Mouse (Mus musculus) E14TG2a.4 (cell line): ENCODE data around the gene Aggf1.
A peak's percentile ranks its signal among the peaks of the same experiment; 100 is the strongest.

ENCODE experiments used
- H3K27me3 ChIP-seq: 2 replicates; pipeline ENCODE4 v1.6.1; 2014; ENCODE audit warnings: low read length, control low read depth; ENCODE audit not compliant: insufficient read depth
- H3K36me3 ChIP-seq: 2 replicates; pipeline ENCODE4 v1.6.1; 2014; ENCODE audit warnings: low read length, control low read depth; ENCODE audit not compliant: insufficient read depth
- H3K4me1 ChIP-seq: replicated peaks from 2 replicates; pipeline ENCODE4 v1.6.1; 2014; ENCODE audit warnings: low read depth, low read length, control low read depth
- H3K4me3 ChIP-seq: replicated peaks from 2 replicates; pipeline ENCODE4 v1.5.1; 2014; ENCODE audit warnings: mild to moderate bottlenecking, low read length
- H3K9me3 ChIP-seq: 2 replicates; pipeline ENCODE4 v1.6.1; 2014; ENCODE audit warnings: low read length, control low read depth
- CTCF ChIP-seq: conservative IDR thresholded peaks from 2 replicates; pipeline ENCODE4 v1.5.1; 2014; ENCODE audit warnings: low read length
- NANOG ChIP-seq: IDR thresholded peaks from 2 replicates; pipeline ENCODE4 v1.6.1; 2014; ENCODE audit warnings: borderline replicate concordance, low read length, mixed read lengths
- POU5F1 ChIP-seq: IDR thresholded peaks from 2 replicates; pipeline ENCODE4 v1.6.1; 2014; ENCODE audit warnings: low read length, borderline replicate concordance

Gene Aggf1

GRCm38 (mm10) chr13:95345869-95346268 lies 29.3 kb downstream of the Aggf1 start:
- no peak for TF ChIP-seq NANOG
- TF ChIP-seq CTCF: no peak
- no peak for TF ChIP-seq POU5F1

GRCm38 (mm10) chr13:95343470-95343869 lies 31.7 kb downstream of the Aggf1 start:
- Histone ChIP-seq H3K27me3 (peaks cover 4% of the 10 kb centered on the region; the same call in 1 of the 2 replicates), H3K36me3 (peaks cover 11% of the 10 kb centered on the region), H3K4me3 (no peak overlapping the region), H3K9me3 (no peaks in the 10 kb centered on the region), H3K4me1 (0 out of 2 replicates have a peak, but pooled peaks cover 17% of the 10 kb centered on the region)
- TF ChIP-seq CTCF (no peak), POU5F1 (no peak), NANOG (no peak)

More at GRCm38 (mm10) chr13:95345869-95346268, 29.3 kb downstream of the Aggf1 start:
- 0 out of 2 replicates have a peak, but pooled peaks cover 12% of the 10 kb centered on the region for H3K4me1 ChIP-seq
- H3K27me3 ChIP-seq: peaks cover 4% of the 10 kb centered on the region; the same call in 1 of the 2 replicates
- peaks cover 13% of the 10 kb centered on the region for H3K36me3 ChIP-seq
- no peak overlapping the region for H3K4me3 ChIP-seq
- no peaks in the 10 kb centered on the region for H3K9me3 ChIP-seq

GRCm38 (mm10) chr13:95336122-95336677 lies 39.0 kb downstream of the Aggf1 start:
- Histone ChIP-seq H3K27me3 (peaks cover 24% of the 10 kb centered on the region), H3K4me3 (peak overlapping the region; percentile 85), H3K36me3 (peaks cover 14% of the 10 kb centered on the region), H3K9me3 (no peaks in the 10 kb centered on the region), H3K4me1 (peaks cover 49% of the 10 kb centered on the region)
- TF ChIP-seq CTCF (no peak), NANOG (no peak), POU5F1 (no peak)

GRCm38 (mm10) chr13:95332086-95332899 lies 42.9 kb downstream of the Aggf1 start:
- TF ChIP-seq POU5F1 (no peak), NANOG (no peak), CTCF (no peak)
- H3K36me3 ChIP-seq: peaks cover 2% of the 10 kb centered on the region; the same call in 1 of the 2 replicates
- H3K4me3 ChIP-seq: no peak overlapping the region
- peaks cover 81% of the 10 kb centered on the region for H3K4me1 ChIP-seq
- peaks cover 22% of the 10 kb centered on the region for H3K27me3 ChIP-seq
- H3K9me3 ChIP-seq: no peaks in the 10 kb centered on the region

GRCm38 (mm10) chr13:95330507-95330906 lies 44.6 kb downstream of the Aggf1 start:
- H3K4me1 ChIP-seq: peaks cover 89% of the 10 kb centered on the region
- TF ChIP-seq NANOG (no peak), CTCF (peak; percentile 32), POU5F1 (no peak)
- no peaks in the 10 kb centered on the region for H3K9me3 ChIP-seq
- peaks cover 9% of the 10 kb centered on the region for H3K27me3 ChIP-seq
- no peaks in the 10 kb centered on the region for H3K36me3 ChIP-seq
- peak overlapping the region; percentile 45; the same call in 1 of the 2 replicates for H3K4me3 ChIP-seq

GRCm38 (mm10) chr13:95328767-95329166 lies 46.4 kb downstream of the Aggf1 start:
- H3K36me3 ChIP-seq: no peaks in the 10 kb centered on the region
- TF ChIP-seq POU5F1: no peak
- no peak for TF ChIP-seq CTCF
- TF ChIP-seq NANOG: no peak
- peaks cover 82% of the 10 kb centered on the region for H3K4me1 ChIP-seq
- no peaks in the 10 kb centered on the region for H3K27me3 ChIP-seq
- H3K4me3 ChIP-seq: no peak overlapping the region
- no peaks in the 10 kb centered on the region for H3K9me3 ChIP-seq

- no peak for TF ChIP-seq POU5F1
- TF ChIP-seq CTCF: no peak
- no peak for TF ChIP-seq NANOG
- H3K9me3 ChIP-seq: no peaks in the 10 kb centered on the region
- H3K36me3 ChIP-seq: no peaks in the 10 kb centered on the region
- peak overlapping the region; percentile 82 for H3K4me3 ChIP-seq
- peaks cover 75% of the 10 kb centered on the region for H3K4me1 ChIP-seq
- H3K27me3 ChIP-seq: no peaks in the 10 kb centered on the region
Observed at GRCm38 (mm10) chr13:95327345-95327741, 47.8 kb downstream of the Aggf1 start.

GRCm38 (mm10) chr13:95326611-95327344 lies 48.4 kb downstream of the Aggf1 start:
- no peaks in the 10 kb centered on the region for H3K36me3 ChIP-seq
- peak overlapping the region; percentile 82 for H3K4me3 ChIP-seq
- no peaks in the 10 kb centered on the region for H3K9me3 ChIP-seq
- no peaks in the 10 kb centered on the region for H3K27me3 ChIP-seq
- TF ChIP-seq POU5F1 (no peak), NANOG (no peak), CTCF (no peak)
- peaks cover 70% of the 10 kb centered on the region for H3K4me1 ChIP-seq
